Mouse (Mus musculus): Measurements from ENCODE around the gene Aldh9a1. TPM values are rescaled to one million over a fixed set of nuclear protein-coding genes. Genes with fewer than 3 reads are reported as not detected.

The Aldh9a1 gene
- polyA plus RNA-seq, 1 experiment from 2014 or later, result 38.3 TPM

Small RNA genes lying within 50 kb of the gene (microRNA-seq; reads per million reads assigned to microRNA genes)
- gene Gm25911 (ENCODE audit: insufficient number of aligned reads), result 3.4 reads per million

Other genes starting within 250 kb of the Aldh9a1 start
- gene Uck2, start 64.7 kb upstream of the Aldh9a1 start, polyA plus RNA-seq (2014; fragmentation: Nextera tagmentation; extraction: Ambion mirVana), result 125 and 140 TPM in 2 replicates
- gene Tmco1, start 41.6 kb upstream of the Aldh9a1 start, polyA plus RNA-seq (2014; fragmentation: Nextera tagmentation; extraction: Ambion mirVana), result 75.2 and 78.5 TPM in 2 replicates
- 51.8 and 54.0 TPM in 2 replicates for gene Mgst3, start 43.9 kb downstream of the Aldh9a1 start, polyA plus RNA-seq (2014; fragmentation: Nextera tagmentation; extraction: Ambion mirVana)
- gene Lrrc52, start 116.8 kb downstream of the Aldh9a1 start, polyA plus RNA-seq (2014; fragmentation: Nextera tagmentation; extraction: Ambion mirVana), result not detected in 2 replicates
- gene Rxrg, start 248.4 kb downstream of the Aldh9a1 start, polyA plus RNA-seq (2014; fragmentation: Nextera tagmentation; extraction: Ambion mirVana), result 2.1 and 2.3 TPM in 2 replicates